1 mouse cellular context compared by ENCODE assay signal in genomic region chr19:53901931-53902738, GRCm38 (mm10).
A peak's percentile ranks its signal among the peaks of the same experiment; 100 is the strongest.
TF ChIP-seq lines count a peak whose summit lies in the region.

No protein-coding gene starts in this region.

TF ChIP-seq in MEL, 35 proteins besides CTCF, POLR2A, EP300 and RAD21 (continued from another document):
- TF ChIP-seq TCF12 (IDR thresholded peaks at IDR 0.05; ENCODE audit: low read depth, low read length) = peak; percentile 79
- peak; percentile 32; the same call in 1 of the 2 replicates for TF ChIP-seq MAZ (IDR thresholded peaks at IDR 0.05; ENCODE audit: low read depth, low read length)
- no peak for TF ChIP-seq MXI1 (IDR thresholded peaks at IDR 0.05; ENCODE audit: low read depth, low read length)
- no peak for TF ChIP-seq TBP (IDR thresholded peaks at IDR 0.05; ENCODE audit: low read depth, low read length)
- TF ChIP-seq TAL1 (IDR thresholded peaks at IDR 0.05; ENCODE audit: low read length) = peak; percentile 51
- TF ChIP-seq USF1 (IDR thresholded peaks at IDR 0.05; ENCODE audit: low read depth, low read length) = no peak
- no peak for TF ChIP-seq NRF1 (IDR thresholded peaks at IDR 0.05; ENCODE audit: insufficient read depth, low read depth, low read length, poor library complexity, severe bottlenecking)
- TF ChIP-seq CHD1 (IDR thresholded peaks at IDR 0.05; ENCODE audit: low read depth, low read length) = no peak
- no peak for TF ChIP-seq SMC3 (IDR thresholded peaks at IDR 0.05; ENCODE audit: low read depth, low read length)
- no peak for TF ChIP-seq BHLHE40 (IDR thresholded peaks at IDR 0.05; ENCODE audit: borderline replicate concordance, low read depth, low read length)
- no peak for TF ChIP-seq ZMIZ1 (IDR thresholded peaks at IDR 0.05; ENCODE audit: low read depth, low read length)
- TF ChIP-seq MEF2A (IDR thresholded peaks at IDR 0.05; ENCODE audit: extremely low read depth, insufficient replicate concordance, low read depth, low read length, poor library complexity, severe bottlenecking) = no peak
- no peak for TF ChIP-seq POLR2AphosphoS2 (IDR thresholded peaks at IDR 0.05; ENCODE audit: low read length)
- TF ChIP-seq ZC3H11A (IDR thresholded peaks at IDR 0.05; ENCODE audit: low read depth, low read length) = no peak
- no peak for TF ChIP-seq MYB (IDR thresholded peaks at IDR 0.05; ENCODE audit: low read depth, low read length)
- peak; percentile 55 for TF ChIP-seq GATA1 (IDR thresholded peaks at IDR 0.05; ENCODE audit: low read depth, low read length)
